Mouse (Mus musculus): Measurements from ENCODE around the gene Trim65. TPM values are rescaled to one million over a fixed set of nuclear protein-coding genes. Genes with fewer than 3 reads are reported as not detected.
A peak's percentile ranks its signal among the peaks of the same experiment; 100 is the strongest.

Gene Trim65
- polyA plus RNA-seq, 1 experiment: 13.3 TPM

- Histone ChIP-seq H3K36me3 (ENCODE audit: control insufficient read depth, insufficient read depth, low read length) (peaks cover 8% of the 10 kb centered on the region), H3K4me3 (ENCODE audit: low read depth, low read length) (no peak overlapping the region), H3K27ac (ENCODE audit: insufficient read depth, low read depth, low read length) (no peak overlapping the region), H3K27me3 (ENCODE audit: control insufficient read depth, insufficient read depth, low read length) (no peaks in the 10 kb centered on the region), H3K4me1 (ENCODE audit: control insufficient read depth, insufficient read depth, insufficient read length, low read length) (no peaks in the 10 kb centered on the region)
- no peak for TF ChIP-seq POLR2A (IDR thresholded peaks at IDR 0.05; ENCODE audit: low read depth, low read length)
- TF ChIP-seq CTCF (IDR thresholded peaks at IDR 0.05; ENCODE audit: extremely low read depth, insufficient read length, insufficient replicate concordance, low read depth, low read length): no peak
- WGBS: 86% methylated on average over 12 of the region's 12 CpGs
These were observed 13.7 kb downstream of the Trim65 start for GRCm38 (mm10) chr11:116117241-116117640.

GRCm38 (mm10) chr11:116111611-116112203, 19.2 kb downstream of the Trim65 start:
- no peak overlapping the region for H3K4me3 ChIP-seq (ENCODE audit: low read depth, low read length)
- TF ChIP-seq CTCF (IDR thresholded peaks at IDR 0.05; ENCODE audit: extremely low read depth, insufficient read length, insufficient replicate concordance, low read depth, low read length) (no peak), POLR2A (IDR thresholded peaks at IDR 0.05; ENCODE audit: low read depth, low read length) (no peak)
- no peaks in the 10 kb centered on the region for H3K36me3 ChIP-seq (ENCODE audit: control insufficient read depth, insufficient read depth, low read length)
- 93% methylated on average over 19 of the region's 19 CpGs for WGBS
- peaks cover 21% of the 10 kb centered on the region for H3K4me1 ChIP-seq (ENCODE audit: control insufficient read depth, insufficient read depth, insufficient read length, low read length)
- H3K27me3 ChIP-seq (ENCODE audit: control insufficient read depth, insufficient read depth, low read length): peaks cover 18% of the 10 kb centered on the region
- no peak overlapping the region for H3K27ac ChIP-seq (ENCODE audit: insufficient read depth, low read depth, low read length)

- WGBS: 86% methylated on average over 4 of the region's 4 CpGs
- Histone ChIP-seq H3K27me3 (ENCODE audit: control insufficient read depth, insufficient read depth, low read length) (peaks cover 18% of the 10 kb centered on the region), H3K4me1 (ENCODE audit: control insufficient read depth, insufficient read depth, insufficient read length, low read length) (peaks cover 21% of the 10 kb centered on the region), H3K27ac (ENCODE audit: insufficient read depth, low read depth, low read length) (peak overlapping the region; percentile 61), H3K36me3 (ENCODE audit: control insufficient read depth, insufficient read depth, low read length) (no peaks in the 10 kb centered on the region), H3K4me3 (ENCODE audit: low read depth, low read length) (no peak overlapping the region)
- no peak for TF ChIP-seq CTCF (IDR thresholded peaks at IDR 0.05; ENCODE audit: extremely low read depth, insufficient read length, insufficient replicate concordance, low read depth, low read length)
- no peak for TF ChIP-seq POLR2A (IDR thresholded peaks at IDR 0.05; ENCODE audit: low read depth, low read length)
These were observed 19.9 kb downstream of the Trim65 start for GRCm38 (mm10) chr11:116111067-116111466.

- WGBS: 44% methylated on average over 10 of the region's 10 CpGs
- TF ChIP-seq CTCF (IDR thresholded peaks at IDR 0.05; ENCODE audit: extremely low read depth, insufficient read length, insufficient replicate concordance, low read depth, low read length): no peak
- no peak for TF ChIP-seq POLR2A (IDR thresholded peaks at IDR 0.05; ENCODE audit: low read depth, low read length)
- no peaks in the 10 kb centered on the region for H3K36me3 ChIP-seq (ENCODE audit: control insufficient read depth, insufficient read depth, low read length)
- H3K4me1 ChIP-seq (ENCODE audit: control insufficient read depth, insufficient read depth, insufficient read length, low read length): peaks cover 21% of the 10 kb centered on the region
- H3K27ac ChIP-seq (ENCODE audit: insufficient read depth, low read depth, low read length): peak overlapping the region; percentile 83
- peak overlapping the region; percentile 80 for H3K4me3 ChIP-seq (ENCODE audit: low read depth, low read length)
- H3K27me3 ChIP-seq (ENCODE audit: control insufficient read depth, insufficient read depth, low read length): peaks cover 18% of the 10 kb centered on the region
These were observed 20.4 kb downstream of the Trim65 start for GRCm38 (mm10) chr11:116110540-116110939.

- Histone ChIP-seq H3K36me3 (ENCODE audit: control insufficient read depth, insufficient read depth, low read length) (no peaks in the 10 kb centered on the region), H3K27ac (ENCODE audit: insufficient read depth, low read depth, low read length) (peak overlapping the region; percentile 83), H3K4me1 (ENCODE audit: control insufficient read depth, insufficient read depth, insufficient read length, low read length) (peaks cover 21% of the 10 kb centered on the region), H3K27me3 (ENCODE audit: control insufficient read depth, insufficient read depth, low read length) (peaks cover 18% of the 10 kb centered on the region), H3K4me3 (ENCODE audit: low read depth, low read length) (peak overlapping the region; percentile 80)
- WGBS: 3% methylated on average over 35 of the region's 35 CpGs
- TF ChIP-seq POLR2A (IDR thresholded peaks at IDR 0.05; ENCODE audit: low read depth, low read length): peak; percentile 34; the same call in 1 of the 2 replicates
- no peak for TF ChIP-seq CTCF (IDR thresholded peaks at IDR 0.05; ENCODE audit: extremely low read depth, insufficient read length, insufficient replicate concordance, low read depth, low read length)
These were observed 20.8 kb downstream of the Trim65 start for GRCm38 (mm10) chr11:116110131-116110530.

- Histone ChIP-seq H3K27ac (ENCODE audit: insufficient read depth, low read depth, low read length) (peak overlapping the region; percentile 82), H3K4me1 (ENCODE audit: control insufficient read depth, insufficient read depth, insufficient read length, low read length) (peaks cover 21% of the 10 kb centered on the region), H3K4me3 (ENCODE audit: low read depth, low read length) (peak overlapping the region; percentile 80), H3K27me3 (ENCODE audit: control insufficient read depth, insufficient read depth, low read length) (peaks cover 18% of the 10 kb centered on the region), H3K36me3 (ENCODE audit: control insufficient read depth, insufficient read depth, low read length) (no peaks in the 10 kb centered on the region)
- under 1% methylated on average over 70 of the region's 70 CpGs for WGBS
- no peak for TF ChIP-seq CTCF (IDR thresholded peaks at IDR 0.05; ENCODE audit: extremely low read depth, insufficient read length, insufficient replicate concordance, low read depth, low read length)
- no peak for TF ChIP-seq POLR2A (IDR thresholded peaks at IDR 0.05; ENCODE audit: low read depth, low read length)
These were observed 21.4 kb downstream of the Trim65 start for GRCm38 (mm10) chr11:116109441-116110081.

- 10% methylated on average over 23 of the region's 23 CpGs for WGBS
- no peak for TF ChIP-seq POLR2A (IDR thresholded peaks at IDR 0.05; ENCODE audit: low read depth, low read length)
- peak overlapping the region; percentile 82 for H3K27ac ChIP-seq (ENCODE audit: insufficient read depth, low read depth, low read length)
- no peaks in the 10 kb centered on the region for H3K36me3 ChIP-seq (ENCODE audit: control insufficient read depth, insufficient read depth, low read length)
- peaks cover 18% of the 10 kb centered on the region for H3K27me3 ChIP-seq (ENCODE audit: control insufficient read depth, insufficient read depth, low read length)
- H3K4me1 ChIP-seq (ENCODE audit: control insufficient read depth, insufficient read depth, insufficient read length, low read length): peaks cover 26% of the 10 kb centered on the region
- H3K4me3 ChIP-seq (ENCODE audit: low read depth, low read length): peak overlapping the region; percentile 80
These were observed 22.3 kb downstream of the Trim65 start for GRCm38 (mm10) chr11:116108464-116109137.
